Mouse (Mus musculus): ENCODE measurements around the gene Mettl11b. TPM values are rescaled to one million over a fixed set of nuclear protein-coding genes. Genes with fewer than 3 reads are reported as not detected.
"Not testable (repeated sequence)": the region's sequence is repeated elsewhere in the genome, so short reads cannot be mapped to it uniquely, and the experiment has no call there.

Gene Mettl11b
- not detected in 2 replicates for polyA plus RNA-seq (2015; fragmentation: Nextera tagmentation; extraction: Ambion mirVana)

- DNase-seq (ENCODE audit: low spot score) = no peak
Measured at GRCm38 (mm10) chr1:163725106-163725759, at the start of gene Mettl11b. Mettl11b (minus strand) TSS chr1:163725232.

GRCm38 (mm10) chr1:163757462-163758207 lies 32.6 kb upstream of the Mettl11b start:
- DNase-seq (ENCODE audit: low spot score) = no peak

- no peak for DNase-seq (ENCODE audit: low spot score)
Measured at GRCm38 (mm10) chr1:163751360-163751992, 26.4 kb upstream of the Mettl11b start.

GRCm38 (mm10) chr1:163737239-163737533 lies 12.2 kb upstream of the Mettl11b start:
- no peak for DNase-seq (ENCODE audit: low spot score)

GRCm38 (mm10) chr1:163736441-163737238 lies 11.6 kb upstream of the Mettl11b start:
- no peak for DNase-seq (ENCODE audit: low spot score)

GRCm38 (mm10) chr1:163731166-163731565 lies 6.1 kb upstream of the Mettl11b start:
- not testable (repeated sequence) for DNase-seq (ENCODE audit: low spot score)

GRCm38 (mm10) chr1:163723913-163724312 lies 1.1 kb downstream of the Mettl11b start:
- no peak for DNase-seq (ENCODE audit: low spot score)

- no peak for DNase-seq (ENCODE audit: low spot score)
Measured at GRCm38 (mm10) chr1:163708618-163709017, 16.4 kb downstream of the Mettl11b start.

- DNase-seq (ENCODE audit: low spot score) = no peak
Measured at GRCm38 (mm10) chr1:163700571-163700970, 24.5 kb downstream of the Mettl11b start.

GRCm38 (mm10) chr1:163699702-163700101 lies 25.3 kb downstream of the Mettl11b start:
- DNase-seq (ENCODE audit: low spot score) = no peak

- no peak for DNase-seq (ENCODE audit: low spot score)
Measured at GRCm38 (mm10) chr1:163691860-163692259, 33.2 kb downstream of the Mettl11b start.

- DNase-seq (ENCODE audit: low spot score) = no peak
Measured at GRCm38 (mm10) chr1:163682935-163683430, 42.0 kb downstream of the Mettl11b start.

GRCm38 (mm10) chr1:163682127-163682526 lies 42.9 kb downstream of the Mettl11b start:
- no peak for DNase-seq (ENCODE audit: low spot score)

- DNase-seq (ENCODE audit: low spot score) = no peak
Measured at GRCm38 (mm10) chr1:163672866-163673265, 52.2 kb downstream of the Mettl11b start.

GRCm38 (mm10) chr1:163671326-163671725 lies 53.7 kb downstream of the Mettl11b start:
- no peak for DNase-seq (ENCODE audit: low spot score)

GRCm38 (mm10) chr1:163670702-163671101 lies 54.3 kb downstream of the Mettl11b start:
- DNase-seq (ENCODE audit: low spot score) = no peak

- no peak for DNase-seq (ENCODE audit: low spot score)
Measured at GRCm38 (mm10) chr1:163669936-163670335, 55.1 kb downstream of the Mettl11b start.

- DNase-seq (ENCODE audit: low spot score) = no peak
Measured at GRCm38 (mm10) chr1:163662416-163662815, 62.6 kb downstream of the Mettl11b start.

GRCm38 (mm10) chr1:163658535-163658928 lies 66.5 kb downstream of the Mettl11b start:
- DNase-seq (ENCODE audit: low spot score) = no peak

- no peak for DNase-seq (ENCODE audit: low spot score)
Measured at GRCm38 (mm10) chr1:163657766-163658534, 67.1 kb downstream of the Mettl11b start.

GRCm38 (mm10) chr1:163657056-163657455 lies 68.0 kb downstream of the Mettl11b start:
- DNase-seq (ENCODE audit: low spot score) = no peak
